Mouse (Mus musculus): ENCODE results near the gene Dst.

Dst gene

GRCm38 (mm10) chr1:33908191-33908962 is at the start of gene Dst:
Gene Dst, plus strand, starts transcription at chr1:33908225.
- DNase-seq (ENCODE audit: low read depth, low spot score): no peak

DNA sequence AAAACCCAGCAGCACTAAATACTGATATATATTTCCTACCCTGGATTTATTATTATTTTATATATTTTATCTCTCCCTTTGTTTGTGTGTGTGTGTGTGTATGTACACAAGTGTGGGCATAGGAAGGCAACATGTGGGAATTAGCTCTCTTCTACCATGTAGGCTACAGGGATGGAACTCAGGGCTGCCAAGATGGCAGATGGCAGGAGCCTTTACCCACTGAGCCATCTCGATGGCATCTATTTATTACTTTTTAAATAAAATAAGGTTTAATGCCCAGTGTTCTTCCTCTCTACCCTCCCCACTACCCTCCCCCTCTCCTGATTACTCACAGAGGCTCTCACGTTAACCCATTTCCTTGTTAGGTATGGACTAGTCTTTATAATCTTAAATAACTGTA is 39.0 kb upstream of the Dst start:
- DNase-seq (ENCODE audit: low read depth, low spot score): no peak

DNA sequence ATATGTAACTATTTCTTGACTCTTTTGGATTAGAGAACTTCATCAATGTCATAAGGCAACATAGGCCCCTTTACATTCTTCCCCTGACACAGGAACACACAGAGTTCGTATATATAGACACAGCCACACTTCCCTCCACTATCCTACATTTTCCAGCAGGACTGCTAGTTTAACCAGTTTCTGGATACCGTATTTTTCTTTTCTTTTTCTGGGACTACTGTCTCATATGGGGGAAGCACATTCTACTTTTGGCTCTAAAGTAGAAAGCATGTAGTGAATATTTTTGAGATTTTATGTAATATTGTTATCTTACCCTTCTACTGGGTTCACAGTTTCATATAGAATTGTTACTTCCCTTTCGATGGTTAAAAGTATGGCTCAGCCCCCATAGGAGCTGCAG is 38.6 kb upstream of the Dst start:
- DNase-seq (ENCODE audit: low read depth, low spot score): no peak

- no peak for DNase-seq (ENCODE audit: low read depth, low spot score)
Measured at GRCm38 (mm10) chr1:33873561-33873960, 34.5 kb upstream of the Dst start.

DNA sequence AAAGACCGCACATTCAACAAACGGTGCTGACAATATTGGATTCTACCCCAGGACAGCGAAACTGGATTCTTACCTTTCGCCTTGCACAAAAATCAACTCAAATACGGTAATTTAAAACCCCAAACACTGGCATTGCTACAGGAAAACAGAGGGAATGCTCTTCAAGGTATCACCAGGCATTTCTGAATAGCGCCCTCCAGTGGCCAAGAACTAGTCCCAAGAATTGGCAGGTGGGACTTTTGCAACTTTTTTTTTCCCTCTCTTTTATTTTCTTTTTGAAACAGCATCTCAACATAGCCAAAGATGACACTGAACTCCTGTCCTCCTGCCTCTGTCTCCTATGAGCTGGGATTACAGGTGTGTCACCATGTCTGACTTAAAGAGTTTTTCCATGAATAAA is 32.3 kb upstream of the Dst start:
- DNase-seq (ENCODE audit: low read depth, low spot score): peak; percentile 33

GRCm38 (mm10) chr1:33876416-33876815 is 31.6 kb upstream of the Dst start:
- no peak for DNase-seq (ENCODE audit: low read depth, low spot score)

DNA sequence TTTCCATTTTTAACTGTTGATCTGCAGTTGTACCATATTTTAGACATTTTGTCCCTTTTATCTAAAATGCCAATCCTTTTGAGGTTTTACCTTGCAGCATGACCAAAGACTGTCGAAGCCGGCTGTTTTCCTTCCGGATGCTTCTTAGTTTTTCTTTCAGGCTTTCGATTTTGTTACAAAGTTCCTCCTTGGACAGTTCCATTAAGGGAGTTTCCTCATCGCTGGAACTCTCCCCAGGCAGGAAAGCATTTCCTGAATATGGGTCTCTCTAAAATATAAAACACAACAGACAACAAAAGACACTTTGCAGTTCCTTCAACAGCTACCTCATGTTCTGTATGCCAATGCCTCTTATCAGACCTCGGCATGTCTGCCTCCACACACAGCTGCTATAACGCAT is 29.9 kb upstream of the Dst start:
- DNase-seq (ENCODE audit: low read depth, low spot score): no peak

DNA sequence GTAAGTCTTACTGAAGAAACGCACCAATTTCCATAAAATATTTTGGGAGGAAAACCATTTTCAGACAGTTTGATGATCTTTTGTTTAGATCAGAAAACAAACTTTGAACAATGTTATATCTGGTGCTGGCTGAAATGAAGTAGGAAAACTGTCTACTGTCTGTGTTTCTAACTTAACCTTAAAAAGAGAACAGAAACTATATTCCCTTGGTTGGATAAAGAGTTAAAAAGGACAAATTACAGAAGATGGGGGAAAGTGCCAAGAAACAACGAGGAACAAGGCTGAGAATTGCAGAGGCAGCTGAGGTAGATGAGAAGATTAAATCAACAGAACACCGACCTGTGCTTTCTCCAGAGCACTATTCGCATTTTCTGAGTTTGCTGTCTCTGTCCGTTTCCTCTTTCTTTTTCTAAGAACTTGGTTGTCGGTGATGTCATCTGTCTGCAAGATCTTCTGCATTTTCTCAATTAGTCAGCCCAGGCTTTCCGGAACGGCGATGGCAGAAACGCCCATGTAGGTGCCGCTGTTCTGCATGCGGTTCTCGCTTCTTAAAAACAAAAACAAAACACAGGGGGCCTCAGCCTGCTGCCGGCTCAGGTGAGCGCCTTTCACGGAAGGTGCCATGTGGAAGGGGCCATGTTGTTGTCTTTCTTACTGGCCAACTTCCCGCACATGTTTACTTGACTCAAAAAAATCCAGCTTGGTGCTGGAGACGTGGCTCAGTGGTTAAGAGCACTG is 24.8 kb upstream of the Dst start:
- peak; percentile 36 for DNase-seq (ENCODE audit: low read depth, low spot score)

- DNase-seq (ENCODE audit: low read depth, low spot score): no peak
Measured at GRCm38 (mm10) chr1:33892784-33893183, 15.2 kb upstream of the Dst start.

DNA sequence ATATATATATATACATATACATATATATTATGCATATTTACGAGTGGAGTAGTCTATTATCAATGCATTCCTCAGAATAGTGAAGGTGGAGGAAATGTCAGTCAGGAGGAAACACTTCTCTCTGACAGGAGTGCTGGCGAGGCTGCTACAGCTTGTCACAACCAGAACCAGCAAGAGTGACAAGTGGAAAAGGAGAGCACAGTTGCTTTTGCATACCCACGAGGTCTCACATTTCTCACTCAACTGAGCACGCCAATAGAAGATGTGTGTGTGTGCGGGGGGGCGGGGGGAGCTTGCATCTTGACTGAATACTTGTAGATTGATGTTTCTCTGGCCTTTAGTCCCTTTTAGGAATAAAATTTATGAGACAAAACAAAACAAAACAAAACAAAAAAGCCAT is 11.9 kb upstream of the Dst start:
- no peak for DNase-seq (ENCODE audit: low read depth, low spot score)

DNA sequence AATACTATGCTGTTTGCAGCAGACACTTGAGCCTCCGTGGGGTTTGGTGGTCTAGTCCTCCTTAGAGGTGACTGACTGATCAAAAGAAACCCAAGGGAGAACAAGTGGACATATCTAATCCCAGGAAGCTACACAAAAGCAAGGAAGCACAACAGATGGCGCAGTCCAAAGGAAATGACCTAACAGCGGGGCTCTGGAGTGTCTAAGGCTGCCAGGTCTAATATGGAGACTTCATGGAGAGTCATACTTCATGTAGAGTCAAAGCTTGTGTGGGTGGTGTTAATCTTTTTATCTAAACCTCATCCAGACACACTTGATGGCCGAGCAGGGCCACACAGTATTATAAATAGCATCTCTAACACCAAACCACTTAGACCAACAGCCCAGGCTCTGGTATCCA is 11.4 kb upstream of the Dst start:
- DNase-seq (ENCODE audit: low read depth, low spot score): no peak

- DNase-seq (ENCODE audit: low read depth, low spot score): no peak
Measured at GRCm38 (mm10) chr1:33897426-33897825, 10.6 kb upstream of the Dst start.

- no peak for DNase-seq (ENCODE audit: low read depth, low spot score)
Measured at GRCm38 (mm10) chr1:33898373-33898772, 9.7 kb upstream of the Dst start.

DNA sequence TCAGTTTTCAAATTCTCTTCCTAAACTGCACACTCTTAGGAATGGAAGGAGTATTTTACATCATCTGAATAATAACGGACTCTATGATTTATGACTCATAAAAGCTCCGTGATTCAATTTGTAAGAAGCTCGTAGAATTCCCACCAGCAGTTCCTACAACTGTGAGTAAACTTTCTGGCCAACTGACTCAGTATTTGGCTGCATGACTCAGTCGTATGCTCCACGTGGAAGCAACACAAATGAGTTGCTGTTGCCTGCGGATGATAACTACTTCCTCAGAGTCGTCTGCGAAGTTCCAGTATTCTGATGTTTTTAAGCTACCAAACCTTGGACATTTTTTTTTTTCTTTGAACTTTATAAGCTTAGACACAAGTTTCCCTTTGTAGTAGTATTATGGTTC is 7.8 kb upstream of the Dst start:
- DNase-seq (ENCODE audit: low read depth, low spot score): no peak

- DNase-seq (ENCODE audit: low read depth, low spot score): peak; percentile 33
Measured at GRCm38 (mm10) chr1:33903587-33903986, 4.4 kb upstream of the Dst start.

GRCm38 (mm10) chr1:33906216-33906615 is 1.8 kb upstream of the Dst start:
- DNase-seq (ENCODE audit: low read depth, low spot score): no peak

- no peak for DNase-seq (ENCODE audit: low read depth, low spot score)
Measured at GRCm38 (mm10) chr1:33906927-33907326, 1.1 kb upstream of the Dst start.

- peak; percentile 45 for DNase-seq (ENCODE audit: low read depth, low spot score)
Measured at GRCm38 (mm10) chr1:33907421-33908190, 419 bp upstream of the Dst start, which contains the start of gene Bend6. Gene Bend6, minus strand, starts transcription at chr1:33907816.

GRCm38 (mm10) chr1:33911589-33911988 is 3.6 kb downstream of the Dst start:
- DNase-seq (ENCODE audit: low read depth, low spot score): no peak

DNA sequence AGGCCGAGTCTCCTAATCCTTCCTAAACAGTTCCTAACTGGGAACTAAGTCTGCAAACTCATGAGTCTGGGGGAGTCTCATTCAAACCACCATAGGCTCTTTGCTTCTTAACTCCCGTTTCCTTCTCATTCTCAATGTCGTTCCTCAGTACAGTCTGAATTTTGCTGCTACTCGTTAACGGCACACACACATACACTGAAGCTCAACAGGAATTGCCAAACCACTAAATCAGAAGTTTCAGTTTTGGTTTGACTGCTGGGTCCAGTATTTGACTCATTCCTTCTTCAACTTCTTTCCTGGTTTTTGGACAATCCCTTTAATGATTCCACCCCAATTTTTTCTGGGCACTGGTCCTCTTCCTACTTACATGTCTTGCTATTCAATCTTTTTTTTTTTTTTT is 8.5 kb downstream of the Dst start:
- no peak for DNase-seq (ENCODE audit: low read depth, low spot score)

GRCm38 (mm10) chr1:33922975-33923374 is 14.9 kb downstream of the Dst start:
- DNase-seq (ENCODE audit: low read depth, low spot score): no peak

- DNase-seq (ENCODE audit: low read depth, low spot score): no peak
Measured at GRCm38 (mm10) chr1:33925283-33925682, 17.3 kb downstream of the Dst start.

All from WW6 (cell line).